9 mouse cellular contexts compared by ENCODE assay signal in the genomic region with DNA sequence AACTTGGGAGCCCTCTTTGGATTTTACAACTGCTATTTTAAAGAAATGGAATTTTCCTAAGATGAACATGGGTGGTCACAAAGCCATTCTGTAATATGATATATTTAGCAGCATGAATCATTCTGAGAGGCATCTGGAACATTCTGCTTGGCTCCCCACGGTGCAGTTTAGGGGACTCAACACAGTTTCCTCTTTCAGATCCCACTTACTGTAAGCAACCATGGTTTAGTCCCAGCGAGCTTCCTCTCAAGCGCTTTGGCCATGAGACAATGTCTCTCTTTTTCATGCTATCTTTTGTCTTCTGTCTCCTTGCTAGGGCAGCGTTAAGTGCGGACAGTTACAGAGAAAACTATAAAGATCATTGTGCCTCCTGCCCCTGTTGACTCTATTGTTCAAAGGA.
DNase-seq lines count a peak whose midpoint lies in the region; ATAC-seq and TF ChIP-seq lines count a peak whose summit lies in the region.
"Had no signal": no experiment of that assay in that cellular context is flagged by ENCODE, and none has a peak within 500 bp of the region (broad histone marks: within the 10 kb centered on the region; RNA-seq: fewer than 3 reads in every experiment).

No protein-coding gene starts in this region.

- peak; percentile 45 for DNase-seq in layer of hippocampus, adult 11-12 months (ENCODE audit: low spot score)
- DNase-seq in layer of hippocampus, adult 8-10 months (ENCODE audit: low spot score in 2 of 2) = no peak
- DNase-seq in cerebellum, adult 9-10 months = peak; percentile 54
- peak; percentile 57 for DNase-seq in heart, adult 8-10 months (ENCODE audit: low spot score)
- peak; percentile 78 for DNase-seq in limb, embryonic 14.5 days (ENCODE audit: low spot score)
- DNase-seq in adrenal gland, postnatal 4 days (ENCODE audit: low spot score in 2 of 2) = no peak

- no peak overlapping the region for H3K9ac ChIP-seq in limb, embryonic 14.5 days (ENCODE audit: low read depth, low read length, severe bottlenecking)
- no peak overlapping the region for H3K9ac ChIP-seq in midbrain, embryonic 15.5 days
- H3K9ac ChIP-seq in midbrain, embryonic 13.5 days (replicated peaks) = no peak overlapping the region

- no peak for TF ChIP-seq POLR2A in limb, embryonic 14.5 days (IDR thresholded peaks at IDR 0.05; ENCODE audit: borderline replicate concordance, extremely low read depth, insufficient read depth, insufficient read length)

- no peaks in the 10 kb centered on the region for H3K36me3 ChIP-seq in limb, embryonic 14.5 days (ENCODE audit: control insufficient read depth, insufficient read depth, low read length)
- H3K36me3 ChIP-seq in midbrain, embryonic 15.5 days (replicated peaks) = no peaks in the 10 kb centered on the region
- H3K36me3 ChIP-seq in midbrain, embryonic 13.5 days = no peaks in the 10 kb centered on the region

- no peaks in the 10 kb centered on the region for H3K9me3 ChIP-seq in limb, embryonic 14.5 days (ENCODE audit: control insufficient read depth, low read length)
- no peaks in the 10 kb centered on the region for H3K9me3 ChIP-seq in midbrain, embryonic 15.5 days
- no peaks in the 10 kb centered on the region for H3K9me3 ChIP-seq in midbrain, embryonic 13.5 days

- ATAC-seq in limb, embryonic 14.5 days (ENCODE audit: low FRiP score, low read depth) = peak; percentile 88
- no peak for ATAC-seq in midbrain, embryonic 15.5 days (replicated peaks)
- no peak for ATAC-seq in midbrain, embryonic 13.5 days

- H3K4me3 ChIP-seq in limb, embryonic 14.5 days (replicated peaks; ENCODE audit: low read length) = no peak overlapping the region
- H3K4me3 ChIP-seq in midbrain, embryonic 15.5 days = no peak overlapping the region
- no peak overlapping the region for H3K4me3 ChIP-seq in midbrain, embryonic 13.5 days (replicated peaks)

- 45% methylated on average over 5 of the region's 5 CpGs for WGBS in limb, embryonic 14.5 days
- 73% methylated on average over 5 of the region's 5 CpGs for WGBS in midbrain, embryonic 15.5 days
- 78% methylated on average over 5 of the region's 5 CpGs for WGBS in midbrain, embryonic 13.5 days

- peaks cover 10% of the 10 kb centered on the region; the same call in 1 of the 2 replicates for H3K4me1 ChIP-seq in limb, embryonic 14.5 days (ENCODE audit: control insufficient read depth, insufficient read depth, low read length)
- H3K4me1 ChIP-seq in midbrain, embryonic 15.5 days = 0 out of 2 replicates have a peak, but pooled peaks cover 3% of the 10 kb centered on the region
- H3K4me1 ChIP-seq in midbrain, embryonic 13.5 days (replicated peaks) = no peaks in the 10 kb centered on the region

- no peaks in the 10 kb centered on the region for H3K27me3 ChIP-seq in limb, embryonic 14.5 days (ENCODE audit: control insufficient read depth, insufficient read depth, low read length)
- H3K27me3 ChIP-seq in midbrain, embryonic 15.5 days (replicated peaks) = no peaks in the 10 kb centered on the region
- H3K27me3 ChIP-seq in midbrain, embryonic 13.5 days = no peaks in the 10 kb centered on the region

- no peak overlapping the region for H3K27ac ChIP-seq in limb, embryonic 14.5 days (replicated peaks; ENCODE audit: low read depth, low read length)
- H3K27ac ChIP-seq in midbrain, embryonic 15.5 days = no peak overlapping the region
- H3K27ac ChIP-seq in midbrain, embryonic 13.5 days = no peak overlapping the region
- H3K27ac ChIP-seq: macrophage had no signal

- H3K4me2 ChIP-seq in limb, embryonic 14.5 days (replicated peaks; ENCODE audit: low read depth, low read length, severe bottlenecking) = no peak overlapping the region
- no peak overlapping the region for H3K4me2 ChIP-seq in midbrain, embryonic 15.5 days
- no peak overlapping the region for H3K4me2 ChIP-seq in midbrain, embryonic 13.5 days (replicated peaks)

Comparison
In these comparisons a context has a peak if more than half of its experiments do, and no peak if none do; other contexts are left out.
1. DNase-seq: peak in layer of hippocampus, adult 11-12 months (single experiment), cerebellum, adult 9-10 months (single experiment), heart, adult 8-10 months (single experiment) and limb, embryonic 14.5 days (single experiment); none in layer of hippocampus, adult 8-10 months (0 of 2) and adrenal gland, postnatal 4 days (0 of 2).